Mouse (Mus musculus) right cerebral cortex, postnatal 14 days (tissue): ENCODE data around the gene Lipi.

Experiments used
- DNase-seq: peaks from one replicate; pipeline ENCODE4 v3.0.0; 2022

Gene Lipi

GRCm38 (mm10) chr16:75585961-75586360 lies at the start of gene Lipi:
Gene Lipi (minus strand): TSS chr16:75586061.
- no peak for DNase-seq

- DNase-seq: no peak
Observed at GRCm38 (mm10) chr16:75627862-75628261, 42.0 kb upstream of the Lipi start.

- peak; percentile 24 for DNase-seq
Observed at GRCm38 (mm10) chr16:75617651-75618349, 31.9 kb upstream of the Lipi start.

- no peak for DNase-seq
Observed at GRCm38 (mm10) chr16:75612561-75612960, 26.7 kb upstream of the Lipi start.

- DNase-seq: no peak
Observed at GRCm38 (mm10) chr16:75606415-75606814, 20.6 kb upstream of the Lipi start.

- no peak for DNase-seq
Observed at GRCm38 (mm10) chr16:75593501-75594183, 7.8 kb upstream of the Lipi start.

GRCm38 (mm10) chr16:75592671-75593500 lies 7.0 kb upstream of the Lipi start, which contains the start of gene Rbm11:
Gene Rbm11 (plus strand): TSS chr16:75592844.
- peak; percentile 77 for DNase-seq

- no peak for DNase-seq
Observed at GRCm38 (mm10) chr16:75586466-75586865, 605 bp upstream of the Lipi start.

- no peak for DNase-seq
Observed at GRCm38 (mm10) chr16:75582279-75582678, 3.6 kb downstream of the Lipi start.

- no peak for DNase-seq
Observed at GRCm38 (mm10) chr16:75562910-75563309, 23.0 kb downstream of the Lipi start.

- DNase-seq: no peak
Observed at GRCm38 (mm10) chr16:75545310-75545709, 40.6 kb downstream of the Lipi start.

GRCm38 (mm10) chr16:75537784-75538565 lies 47.9 kb downstream of the Lipi start:
- peak; percentile 6 for DNase-seq

GRCm38 (mm10) chr16:75531705-75532104 lies 54.2 kb downstream of the Lipi start:
- DNase-seq: no peak

- DNase-seq: no peak
Observed at GRCm38 (mm10) chr16:75496568-75496967, 89.3 kb downstream of the Lipi start.
